Mouse (Mus musculus) forebrain, embryonic 12.5 days (tissue): ENCODE data around the gene Vps16. TPM values are rescaled to one million over a fixed set of nuclear protein-coding genes. Genes with fewer than 3 reads are reported as not detected.

ENCODE experiments used
- ATAC-seq: fragments of 200-750 bp; cut with Nextera tagmentation; 2 replicates; pipeline ENCODE4 v1.8.0; 2017; ENCODE audit warnings: moderate TSS enrichment; ENCODE audit not compliant: low FRiP score
- H3K27ac ChIP-seq: fragments of 300-500 bp; sonication (generic); 2 replicates; pipeline ENCODE4 v1.5.1; 2016; ENCODE audit warnings: mild to moderate bottlenecking
- H3K27me3 ChIP-seq: fragments of 300-500 bp; sonication (generic); 2 replicates; pipeline ENCODE4 v1.6.1; 2016; ENCODE audit warnings: mild to moderate bottlenecking
- H3K36me3 ChIP-seq: fragments of 300-500 bp; sonication (generic); replicated peaks from 2 replicates; pipeline ENCODE4 v1.6.1; 2016; ENCODE audit warnings: mild to moderate bottlenecking
- H3K4me1 ChIP-seq: fragments of 300-500 bp; sonication (generic); 2 replicates; pipeline ENCODE4 v1.6.1; 2016
- H3K4me2 ChIP-seq: fragments of 300-500 bp; sonication (generic); 2 replicates; pipeline ENCODE4 v1.6.1; 2016; ENCODE audit warnings: mild to moderate bottlenecking, moderate library complexity
- H3K4me3 ChIP-seq: fragments of 300-500 bp; sonication (generic); replicated peaks from 2 replicates; pipeline ENCODE4 v1.5.1; 2016; ENCODE audit warnings: mild to moderate bottlenecking
- H3K9ac ChIP-seq: fragments of 300-500 bp; sonication (generic); 2 replicates; pipeline ENCODE4 v1.6.1; 2016; ENCODE audit warnings: mild to moderate bottlenecking
- H3K9me3 ChIP-seq: fragments of 300-500 bp; sonication (generic); 2 replicates; pipeline ENCODE4 v1.6.1; 2016
- WGBS: fragments of 180-500 bp; shearing (Covaris S2); methylation state at CpG from one replicate; pipeline ENCODE4 v1.1.7; 2016; 5-methylcytosine and 5-hydroxymethylcytosine counted together
- polyA plus RNA-seq: library from polyadenylated mRNA; unstranded; fragments of >200 nt; fragmentation: Nextera tagmentation; extraction: Ambion mirVana; gene quantifications from 2 replicates; pipeline ENCODE4 v1.2.1, GENCODE M21; 2016

Vps16 gene
- polyA plus RNA-seq, 1 experiment from 2014 or later: 133 TPM

DNA sequence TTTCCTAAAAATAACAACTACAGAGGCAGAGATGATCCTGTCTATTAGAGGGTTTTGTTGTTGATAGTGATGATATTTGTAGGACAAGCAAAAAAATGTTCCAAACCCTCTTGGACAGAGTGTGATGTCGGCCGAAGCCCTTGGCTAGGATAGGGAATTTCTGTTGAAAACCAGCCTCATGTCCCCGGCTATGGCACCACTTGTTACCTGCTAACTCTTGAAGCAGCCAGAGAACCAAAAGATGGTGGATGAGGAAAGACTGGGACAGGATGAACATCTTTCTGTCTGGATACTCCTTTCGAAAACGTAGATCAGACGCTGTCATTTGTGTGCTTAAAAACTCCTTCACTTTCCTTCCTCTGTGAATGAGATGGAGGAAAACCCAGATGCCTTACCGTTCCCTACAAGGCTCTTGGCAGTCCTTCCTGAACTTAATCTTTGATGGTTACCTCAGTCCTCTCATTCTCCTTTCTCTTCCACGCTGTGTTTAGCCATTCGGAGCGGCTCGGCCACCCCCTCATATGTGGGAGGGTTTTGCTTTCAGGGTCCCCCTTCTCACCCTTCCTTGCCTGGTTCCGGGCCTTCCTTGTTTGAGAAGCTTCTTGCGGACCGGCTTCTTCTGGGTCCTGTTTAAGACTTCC, 27.1 kb downstream of the Vps16 start:
- H3K4me1 ChIP-seq: peaks cover 27% of the 10 kb centered on the region
- peak overlapping the region; percentile 92 for H3K9ac ChIP-seq
- 70% methylated on average over 14 of the region's 14 CpGs for WGBS
- H3K27ac ChIP-seq: no peak overlapping the region
- peak overlapping the region; percentile 87 for H3K4me3 ChIP-seq
- H3K9me3 ChIP-seq: no peaks in the 10 kb centered on the region
- H3K36me3 ChIP-seq: no peaks in the 10 kb centered on the region
- peak overlapping the region; percentile 67 for H3K4me2 ChIP-seq
- ATAC-seq: no peak
- peaks cover 13% of the 10 kb centered on the region for H3K27me3 ChIP-seq

DNA sequence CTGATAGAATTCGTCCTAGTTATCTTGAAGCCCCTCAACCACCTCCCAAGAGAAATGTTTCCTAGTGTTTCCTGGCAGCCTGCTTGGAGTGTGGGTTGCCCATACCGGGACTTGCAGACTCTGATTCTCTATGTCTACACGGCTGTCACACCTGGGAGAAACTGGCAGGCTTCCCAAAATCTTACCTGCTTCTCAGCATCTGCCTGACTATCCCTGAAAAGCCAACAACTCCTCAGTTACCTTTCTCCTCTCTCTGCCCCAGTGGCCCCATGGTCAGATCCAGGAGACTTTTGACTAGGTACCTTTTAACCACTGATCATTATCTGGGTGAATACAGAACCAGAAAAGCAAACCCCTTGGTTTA, 27.6 kb downstream of the Vps16 start:
- Histone ChIP-seq H3K36me3 (no peaks in the 10 kb centered on the region), H3K9ac (peak overlapping the region; percentile 92), H3K27ac (no peak overlapping the region), H3K27me3 (peaks cover 13% of the 10 kb centered on the region), H3K9me3 (no peaks in the 10 kb centered on the region), H3K4me3 (peak overlapping the region; percentile 87), H3K4me1 (peaks cover 27% of the 10 kb centered on the region), H3K4me2 (peak overlapping the region; percentile 67)
- ATAC-seq: no peak
- 72% methylated on average over 3 of the region's 3 CpGs for WGBS

DNA sequence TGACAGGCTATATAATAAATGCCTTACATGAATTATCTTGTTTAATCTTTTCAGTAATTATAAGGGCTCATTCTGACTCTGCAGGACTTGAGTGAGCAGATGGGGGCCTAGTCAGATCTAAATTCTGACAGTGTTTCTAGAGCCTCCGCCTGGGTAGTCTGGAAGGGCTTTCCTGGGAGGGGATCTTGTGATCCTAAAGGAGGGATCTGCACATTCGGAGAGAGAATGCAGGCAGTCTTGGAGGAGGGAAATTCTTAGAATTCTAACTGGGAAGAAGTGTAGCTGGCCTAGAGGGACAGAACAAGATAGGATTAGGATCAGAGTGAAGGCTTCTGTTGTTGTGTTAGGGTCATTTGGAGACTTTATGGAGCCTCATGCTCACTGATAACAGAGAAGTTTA, 28.1 kb downstream of the Vps16 start:
- WGBS: 65% methylated on average over 2 of the region's 2 CpGs
- H3K36me3 ChIP-seq: no peaks in the 10 kb centered on the region
- no peak overlapping the region for H3K9ac ChIP-seq
- no peak for ATAC-seq
- H3K4me1 ChIP-seq: peaks cover 27% of the 10 kb centered on the region
- H3K4me2 ChIP-seq: no peak overlapping the region
- no peaks in the 10 kb centered on the region for H3K9me3 ChIP-seq
- H3K27me3 ChIP-seq: peaks cover 13% of the 10 kb centered on the region
- no peak overlapping the region for H3K4me3 ChIP-seq
- H3K27ac ChIP-seq: no peak overlapping the region

GRCm38 (mm10) chr2:130453421-130453820, 29.3 kb downstream of the Vps16 start:
- Histone ChIP-seq H3K9ac (no peak overlapping the region), H3K36me3 (no peaks in the 10 kb centered on the region), H3K4me1 (peaks cover 27% of the 10 kb centered on the region), H3K9me3 (no peaks in the 10 kb centered on the region), H3K4me2 (no peak overlapping the region), H3K27ac (no peak overlapping the region), H3K27me3 (peaks cover 8% of the 10 kb centered on the region), H3K4me3 (no peak overlapping the region)
- ATAC-seq: no peak
- 75% methylated on average over 6 of the region's 6 CpGs for WGBS

GRCm38 (mm10) chr2:130454748-130455370, 30.7 kb downstream of the Vps16 start:
- Histone ChIP-seq H3K4me1 (peaks cover 21% of the 10 kb centered on the region), H3K27me3 (no peaks in the 10 kb centered on the region), H3K9me3 (no peaks in the 10 kb centered on the region), H3K36me3 (no peaks in the 10 kb centered on the region), H3K4me2 (no peak overlapping the region), H3K27ac (no peak overlapping the region), H3K4me3 (no peak overlapping the region), H3K9ac (no peak overlapping the region)
- no peak for ATAC-seq
- WGBS: 85% methylated on average over 6 of the region's 6 CpGs

- no peak for ATAC-seq
- 98% methylated on average over 3 of the region's 3 CpGs for WGBS
- no peaks in the 10 kb centered on the region for H3K27me3 ChIP-seq
- H3K9ac ChIP-seq: no peak overlapping the region
- H3K9me3 ChIP-seq: no peaks in the 10 kb centered on the region
- H3K4me3 ChIP-seq: no peak overlapping the region
- H3K4me1 ChIP-seq: peaks cover 3% of the 10 kb centered on the region; the same call in 1 of the 2 replicates
- H3K36me3 ChIP-seq: 0 out of 2 replicates have a peak, but pooled peaks cover 3% of the 10 kb centered on the region
- H3K4me2 ChIP-seq: no peak overlapping the region
- no peak overlapping the region for H3K27ac ChIP-seq
Observed at GRCm38 (mm10) chr2:130457871-130458270, 33.7 kb downstream of the Vps16 start.

DNA sequence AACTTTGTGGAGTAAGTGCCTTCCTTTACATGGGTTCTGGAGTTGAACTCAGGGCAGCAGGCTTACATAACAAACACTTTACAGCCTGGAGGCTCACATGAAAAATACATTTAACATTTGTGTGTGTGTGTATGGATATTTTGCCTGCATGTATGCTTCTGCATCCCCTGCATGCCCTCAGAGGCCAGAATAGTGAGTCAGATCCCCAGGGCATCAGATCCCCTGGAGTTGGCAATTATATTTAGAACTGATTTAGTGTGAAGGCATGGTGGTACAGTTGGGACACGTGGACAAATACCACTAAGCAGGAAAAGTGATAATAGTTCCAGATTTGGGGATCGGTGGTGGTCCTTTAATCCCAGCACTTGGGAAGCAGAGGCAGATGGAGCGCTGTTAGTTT, 35.4 kb downstream of the Vps16 start:
- Histone ChIP-seq H3K9ac (no peak overlapping the region), H3K4me3 (no peak overlapping the region), H3K4me1 (no peaks in the 10 kb centered on the region), H3K27ac (no peak overlapping the region), H3K36me3 (0 out of 2 replicates have a peak, but pooled peaks cover 3% of the 10 kb centered on the region), H3K4me2 (no peak overlapping the region), H3K27me3 (no peaks in the 10 kb centered on the region), H3K9me3 (no peaks in the 10 kb centered on the region)
- ATAC-seq: no peak
- WGBS: 87% methylated on average over 3 of the region's 3 CpGs

DNA sequence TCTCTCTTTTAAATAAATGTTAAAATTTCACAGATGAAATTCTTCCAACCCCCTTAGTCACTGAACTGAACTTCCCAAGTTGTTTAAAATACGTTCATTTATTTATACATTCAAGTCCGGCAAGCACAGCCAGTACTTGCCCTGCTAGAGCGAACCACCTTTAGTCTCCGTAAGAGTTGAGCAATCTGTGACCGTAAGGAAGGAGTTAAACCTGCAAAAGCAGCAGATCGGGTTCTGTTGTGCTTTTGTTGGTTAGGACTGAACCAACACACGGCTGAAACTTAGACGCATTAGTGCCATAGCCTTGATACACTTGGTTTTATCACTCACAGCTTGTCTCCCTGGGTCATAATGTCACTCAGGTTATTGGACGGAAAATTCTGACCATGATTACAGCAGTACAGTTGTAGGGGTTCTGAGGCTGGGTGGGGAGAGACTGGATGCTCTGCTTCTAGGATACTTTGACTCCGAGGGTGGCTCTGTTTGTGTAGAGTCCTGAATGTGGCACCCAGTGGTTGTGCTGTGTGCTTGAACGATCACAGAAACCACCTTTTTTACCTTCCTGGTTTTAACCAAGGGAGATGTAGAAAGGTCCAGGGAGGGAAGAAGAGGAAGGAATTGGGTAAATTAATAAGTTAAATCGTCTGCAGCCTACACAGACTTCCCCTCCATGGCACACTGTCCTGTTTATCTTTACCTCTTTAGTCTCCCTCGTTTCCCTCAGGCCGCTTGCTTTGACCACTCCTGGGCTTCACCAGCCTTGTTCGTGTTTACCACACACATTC, 37.3 kb downstream of the Vps16 start:
- Histone ChIP-seq H3K9ac (no peak overlapping the region), H3K27me3 (no peaks in the 10 kb centered on the region), H3K36me3 (0 out of 2 replicates have a peak, but pooled peaks cover 3% of the 10 kb centered on the region), H3K4me2 (no peak overlapping the region), H3K9me3 (no peaks in the 10 kb centered on the region), H3K4me3 (no peak overlapping the region), H3K4me1 (no peaks in the 10 kb centered on the region), H3K27ac (no peak overlapping the region)
- 76% methylated on average over 15 of the region's 15 CpGs for WGBS
- ATAC-seq: no peak

DNA sequence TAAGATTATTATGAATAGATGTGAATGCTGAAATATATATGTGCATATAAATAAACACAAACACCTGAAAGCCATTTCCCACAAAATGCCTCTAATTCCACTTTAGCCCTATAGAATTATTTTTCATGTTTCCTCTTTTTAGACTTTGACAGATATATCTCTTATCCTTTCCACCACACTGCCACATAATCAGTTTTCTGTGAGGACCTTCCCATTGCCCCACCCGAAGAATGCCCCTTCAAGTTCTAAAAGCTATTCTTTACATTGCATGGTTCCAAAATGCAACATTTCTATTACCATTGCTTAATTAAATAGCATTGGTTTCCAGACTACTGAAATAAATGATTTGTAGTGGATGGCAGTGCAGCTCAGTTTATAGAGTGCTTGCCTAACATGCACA, 42.3 kb downstream of the Vps16 start:
- H3K9me3 ChIP-seq: no peaks in the 10 kb centered on the region
- ATAC-seq: no peak
- H3K36me3 ChIP-seq: 0 out of 2 replicates have a peak, but pooled peaks cover 3% of the 10 kb centered on the region
- H3K4me1 ChIP-seq: peaks cover 23% of the 10 kb centered on the region
- no peak overlapping the region for H3K27ac ChIP-seq
- H3K27me3 ChIP-seq: no peaks in the 10 kb centered on the region
- H3K4me2 ChIP-seq: no peak overlapping the region
- H3K9ac ChIP-seq: no peak overlapping the region
- H3K4me3 ChIP-seq: no peak overlapping the region
- 88% methylated on average over 1 of the region's 1 CpGs for WGBS

GRCm38 (mm10) chr2:130469366-130469765, 45.2 kb downstream of the Vps16 start:
- no peak overlapping the region for H3K9ac ChIP-seq
- no peaks in the 10 kb centered on the region for H3K9me3 ChIP-seq
- no peaks in the 10 kb centered on the region for H3K36me3 ChIP-seq
- no peaks in the 10 kb centered on the region for H3K27me3 ChIP-seq
- 15% methylated on average over 4 of the region's 4 CpGs for WGBS
- H3K4me2 ChIP-seq: peak overlapping the region; percentile 6
- ATAC-seq: 0 out of 2 replicates have a peak, but pooled peaks have one; percentile 61
- H3K27ac ChIP-seq: no peak overlapping the region
- H3K4me1 ChIP-seq: peaks cover 23% of the 10 kb centered on the region
- H3K4me3 ChIP-seq: no peak overlapping the region

DNA sequence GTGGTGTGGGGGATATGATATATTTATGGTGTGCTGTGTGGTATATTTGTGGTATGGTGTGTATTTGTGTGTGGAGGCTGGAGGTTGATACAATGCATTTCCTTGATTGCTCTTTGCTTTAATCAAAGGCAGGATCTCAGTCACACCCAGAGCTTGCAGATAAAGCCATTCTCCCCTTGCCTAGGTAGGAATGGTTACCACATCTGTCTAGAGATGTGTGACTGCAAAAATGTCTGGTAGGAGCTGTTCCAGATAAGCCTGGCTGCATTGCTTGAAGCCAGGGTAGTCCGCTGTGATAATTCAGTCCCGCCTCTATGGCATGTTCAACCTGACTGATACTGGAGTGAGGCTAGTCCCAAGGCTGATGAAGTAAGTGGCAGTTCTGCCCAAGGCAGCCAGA, 45.8 kb downstream of the Vps16 start:
- WGBS: 64% methylated on average over 2 of the region's 2 CpGs
- Histone ChIP-seq H3K9ac (no peak overlapping the region), H3K27ac (0 out of 2 replicates have a peak overlapping the region, but pooled peaks have one; percentile 2), H3K9me3 (no peaks in the 10 kb centered on the region), H3K27me3 (no peaks in the 10 kb centered on the region), H3K4me1 (peaks cover 24% of the 10 kb centered on the region), H3K4me2 (0 out of 2 replicates have a peak overlapping the region, but pooled peaks have one; percentile 6), H3K36me3 (no peaks in the 10 kb centered on the region), H3K4me3 (no peak overlapping the region)
- no peak for ATAC-seq

GRCm38 (mm10) chr2:130472908-130473510, 48.9 kb downstream of the Vps16 start:
- Histone ChIP-seq H3K36me3 (no peaks in the 10 kb centered on the region), H3K4me1 (peaks cover 30% of the 10 kb centered on the region), H3K9me3 (no peaks in the 10 kb centered on the region), H3K4me2 (no peak overlapping the region), H3K9ac (no peak overlapping the region), H3K4me3 (no peak overlapping the region), H3K27ac (no peak overlapping the region), H3K27me3 (no peaks in the 10 kb centered on the region)
- 80% methylated on average over 8 of the region's 8 CpGs for WGBS
- ATAC-seq: no peak
